Mouse (Mus musculus) intestine, embryonic 14.5 days (tissue): Measurements from ENCODE around the gene Lias. TPM values are rescaled to one million over a fixed set of nuclear protein-coding genes. Genes with fewer than 3 reads are reported as not detected.

Experiments used
- ATAC-seq: fragments of 200-750 bp; cut with Nextera tagmentation; replicated peaks from 2 replicates; pipeline ENCODE4 v1.8.0; 2017; ENCODE audit warnings: low read depth, moderate number of reproducible peaks, moderate TSS enrichment, moderate library complexity; ENCODE audit not compliant: low FRiP score, low TSS enrichment
- DNase-seq: peaks from one replicate; pipeline ENCODE4 v3.0.0-alpha.2; 2018; ENCODE audit warnings: low spot score
- H3K27ac ChIP-seq: fragments of 300-500 bp; sonication (generic); 2 replicates; pipeline ENCODE4 v1.5.1; 2014; ENCODE audit warnings: low read depth, mild to moderate bottlenecking, control low read depth
- H3K27me3 ChIP-seq: fragments of 300-500 bp; sonication (generic); replicated peaks from 2 replicates; pipeline ENCODE4 v1.6.1; 2014; ENCODE audit warnings: low read length, control low read depth; ENCODE audit not compliant: control insufficient read depth, insufficient read depth
- H3K36me3 ChIP-seq: fragments of 300-500 bp; sonication (generic); 2 replicates; pipeline ENCODE4 v1.6.1; 2014; ENCODE audit warnings: low read length, control low read depth; ENCODE audit not compliant: control insufficient read depth, insufficient read depth
- H3K4me1 ChIP-seq: fragments of 300-500 bp; sonication (generic); replicated peaks from 2 replicates; pipeline ENCODE4 v1.6.1; 2014; ENCODE audit warnings: low read length, control low read depth, mixed read lengths; ENCODE audit not compliant: control insufficient read depth, insufficient read depth
- H3K4me2 ChIP-seq: fragments of 300-500 bp; sonication (generic); 2 replicates; pipeline ENCODE4 v1.6.1; 2014; ENCODE audit warnings: low read length
- H3K4me3 ChIP-seq: fragments of 300-500 bp; sonication (generic); 2 replicates; pipeline ENCODE4 v1.5.1; 2014; ENCODE audit warnings: low read depth, low read length, control low read depth, mixed read lengths
- H3K9ac ChIP-seq: fragments of 300-500 bp; sonication (generic); 2 replicates; pipeline ENCODE4 v1.6.1; 2014; ENCODE audit warnings: mild to moderate bottlenecking, low read length
- H3K9me3 ChIP-seq: fragments of 300-500 bp; sonication (generic); 2 replicates; pipeline ENCODE4 v1.6.1; 2016; ENCODE audit warnings: low read length, control low read depth; ENCODE audit not compliant: control insufficient read depth
- WGBS: fragments of 180-500 bp; shearing (Covaris S2); extraction: QIAGEN DNeasy Blood & Tissue Kit; methylation state at CpG from one replicate; pipeline ENCODE4 v1.1.7; 2014; 5-methylcytosine and 5-hydroxymethylcytosine counted together
- polyA plus RNA-seq: library from polyadenylated mRNA; unstranded; fragments of >200 nt; fragmentation: Nextera tagmentation; extraction: Ambion mirVana; gene quantifications from 2 replicates; pipeline ENCODE4 v1.2.1, GENCODE M21; 2014

The Lias gene
- polyA plus RNA-seq, 1 experiment from 2014 or later = 61.9 TPM

- H3K27ac ChIP-seq = no peak overlapping the region
- WGBS = 40% methylated on average over 5 of the region's 5 CpGs
- no peak overlapping the region for H3K9ac ChIP-seq
- peaks cover 8% of the 10 kb centered on the region for H3K4me1 ChIP-seq
- no peaks in the 10 kb centered on the region for H3K27me3 ChIP-seq
- H3K36me3 ChIP-seq = peaks cover 9% of the 10 kb centered on the region; the same call in 1 of the 2 replicates
- no peaks in the 10 kb centered on the region for H3K9me3 ChIP-seq
- DNase-seq = no peak
- no peak overlapping the region for H3K4me2 ChIP-seq
- no peak overlapping the region for H3K4me3 ChIP-seq
- ATAC-seq = no peak
These were observed 63.5 kb downstream of the Lias start for GRCm38 (mm10) chr5:65454771-65455170.

GRCm38 (mm10) chr5:65457086-65457827 lies 66.0 kb downstream of the Lias start:
- Histone ChIP-seq H3K27me3 (no peaks in the 10 kb centered on the region), H3K9me3 (no peaks in the 10 kb centered on the region), H3K4me1 (peaks cover 8% of the 10 kb centered on the region), H3K27ac (peak overlapping the region; percentile 64), H3K36me3 (no peaks in the 10 kb centered on the region), H3K9ac (no peak overlapping the region), H3K4me2 (no peak overlapping the region), H3K4me3 (no peak overlapping the region)
- ATAC-seq = no peak
- DNase-seq = no peak
- 42% methylated on average over 7 of the region's 7 CpGs for WGBS

- WGBS = 67% methylated on average over 5 of the region's 5 CpGs
- ATAC-seq = no peak
These were observed 66.5 kb downstream of the Lias start for GRCm38 (mm10) chr5:65457846-65458245.

GRCm38 (mm10) chr5:65459454-65459853 lies 68.2 kb downstream of the Lias start:
- WGBS = 63% methylated on average over 3 of the region's 3 CpGs
- no peaks in the 10 kb centered on the region for H3K9me3 ChIP-seq
- H3K27me3 ChIP-seq = no peaks in the 10 kb centered on the region
- H3K4me3 ChIP-seq = no peak overlapping the region
- peaks cover 8% of the 10 kb centered on the region for H3K4me1 ChIP-seq
- no peak overlapping the region for H3K9ac ChIP-seq
- H3K36me3 ChIP-seq = no peaks in the 10 kb centered on the region
- DNase-seq (no peak), ATAC-seq (no peak)
- H3K4me2 ChIP-seq = no peak overlapping the region
- 0 out of 2 replicates have a peak overlapping the region, but pooled peaks have one; percentile 22 for H3K27ac ChIP-seq

More at GRCm38 (mm10) chr5:65457846-65458245, 66.5 kb downstream of the Lias start:
- Histone ChIP-seq H3K4me1 (peaks cover 8% of the 10 kb centered on the region), H3K4me3 (no peak overlapping the region), H3K9me3 (no peaks in the 10 kb centered on the region), H3K4me2 (no peak overlapping the region), H3K27me3 (no peaks in the 10 kb centered on the region), H3K36me3 (no peaks in the 10 kb centered on the region), H3K27ac (peak overlapping the region; percentile 64), H3K9ac (no peak overlapping the region)
- DNase-seq = no peak

Other genes starting within 250 kb of the Lias start
- gene Wdr19, start 191.8 kb upstream of the Lias start, polyA plus RNA-seq = 8.7 and 9.2 TPM in 2 replicates
- 87.6 and 98.0 TPM in 2 replicates for gene Rfc1, start 55.8 kb upstream of the Lias start, polyA plus RNA-seq
- gene Klb, start 43.2 kb upstream of the Lias start, polyA plus RNA-seq = 0.27 and 0.96 TPM in 2 replicates
- 1,354 and 1,361 TPM in 2 replicates for gene Rpl9, start 53 bp upstream of the Lias start, polyA plus RNA-seq
- gene Ugdh, start 44.5 kb downstream of the Lias start, polyA plus RNA-seq = 108 and 111 TPM in 2 replicates
- 2.4 TPM in 1 of 2 replicates, not detected in the other for gene Gm43552, start 101.3 kb downstream of the Lias start, polyA plus RNA-seq
- 109 and 111 TPM in 2 replicates for gene Smim14, start 145.7 kb downstream of the Lias start, polyA plus RNA-seq
- 123 and 124 TPM in 2 replicates for gene Ube2k, start 145.7 kb downstream of the Lias start, polyA plus RNA-seq